Comparison of ENCODE assay signal across 8 mouse cellular contexts in the genomic region with DNA sequence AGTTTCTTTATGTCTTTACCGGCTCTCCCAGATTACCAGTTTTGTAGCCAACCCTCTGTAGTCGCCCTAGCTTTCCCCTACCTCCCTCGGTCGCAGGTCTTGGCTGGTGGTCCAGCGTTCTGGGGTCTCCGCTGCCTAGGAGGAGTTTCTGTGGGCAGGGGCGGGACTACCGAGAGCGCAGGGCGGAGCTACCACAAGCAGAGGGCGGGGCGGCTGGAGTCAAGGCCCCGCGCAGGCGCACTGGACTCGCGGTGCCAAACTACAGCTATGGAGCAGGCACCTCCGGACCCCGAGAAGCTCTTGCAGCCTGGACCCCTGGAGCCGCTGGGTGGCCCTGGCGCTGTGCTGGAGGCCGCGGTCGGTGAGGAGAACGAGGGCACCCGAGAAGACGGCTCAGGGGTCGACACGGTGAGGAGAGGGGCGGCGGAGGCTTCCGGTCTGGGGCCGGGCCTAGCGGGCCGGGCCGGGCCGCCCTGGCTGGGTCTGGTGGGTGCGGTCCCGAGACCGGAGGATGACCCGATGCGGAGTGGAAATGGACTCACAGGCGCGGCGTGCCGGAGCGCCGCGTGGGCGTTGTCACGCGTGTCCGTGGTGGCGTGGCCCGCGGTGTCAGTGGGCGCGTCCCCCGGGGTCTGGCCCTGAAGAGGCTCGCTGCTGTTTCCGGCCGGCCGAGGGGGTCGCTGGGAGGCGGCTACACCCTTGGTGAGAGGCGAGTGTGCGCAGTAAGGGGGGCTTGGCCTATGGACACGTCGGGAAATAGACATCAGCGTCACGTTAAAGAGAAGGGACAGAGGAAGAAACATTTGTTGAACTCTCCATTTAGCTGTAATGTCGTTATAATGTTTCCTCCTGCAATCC. TPM values are rescaled to one million over a fixed set of nuclear protein-coding genes. Genes with fewer than 3 reads are reported as not detected.
DNase-seq lines count a peak whose midpoint lies in the region; ATAC-seq lines count a peak whose summit lies in the region.

A gene (plus strand): TSS at position 249 of the 858 bp plus-strand sequence.

- H3K36me3 ChIP-seq in hindbrain, embryonic 13.5 days, result no peaks in the 10 kb centered on the region

- peak within 1 kb of the TSS; percentile 64 for H3K4me2 ChIP-seq in hindbrain, embryonic 13.5 days

- H3K27ac ChIP-seq in hindbrain, embryonic 13.5 days, result peak within 1 kb of the TSS; percentile 84

- no peaks in the 10 kb centered on the region for H3K27me3 ChIP-seq in hindbrain, embryonic 13.5 days

- peak; percentile 96 for DNase-seq in NIH3T3 (ENCODE audit: low read depth)
- DNase-seq in cerebellum, postnatal 10 days, result peak; percentile 96 to 98
- DNase-seq in frontal cortex, postnatal 14 days (ENCODE audit: low spot score in 2 of 2), result peak; percentile 82 to 89
- peak; percentile 82 to 90 for DNase-seq in layer of hippocampus, postnatal 25 days (ENCODE audit: extremely low spot score in 1 of 2, low spot score in 1 of 2)
- DNase-seq in lung, postnatal 25 days (ENCODE audit: low spot score), result peak; percentile 93
- peak; percentile 97 for DNase-seq in retina, embryonic 14.5 days (ENCODE audit: low spot score)
- peak; percentile 99 for DNase-seq in thymus, postnatal 4 days

- H3K4me1 ChIP-seq in hindbrain, embryonic 13.5 days (replicated peaks), result peaks cover 36% of the 10 kb centered on the region

- H3K9me3 ChIP-seq in hindbrain, embryonic 13.5 days, result no peaks in the 10 kb centered on the region

- under 1% methylated on average over 72 of the region's 72 CpGs for WGBS in hindbrain, embryonic 13.5 days

- peak within 1 kb of the TSS; percentile 95 for H3K9ac ChIP-seq in hindbrain, embryonic 13.5 days

- peak; percentile 94 for ATAC-seq in hindbrain, embryonic 13.5 days (ENCODE audit: low FRiP score)

- H3K4me3 ChIP-seq in hindbrain, embryonic 13.5 days, result peak within 1 kb of the TSS; percentile 94

RNA-seq across cellular contexts. Expression of the gene that starts here (rescaled TPM):
- polyA plus RNA-seq in hindbrain, embryonic 13.5 days (2015; fragmentation: Nextera tagmentation; extraction: Ambion mirVana), result 82.6 and 86.3 TPM in 2 replicates
- total RNA-seq in layer of hippocampus, postnatal 25 days (2021), result 10 to 100 TPM; 34.6 to 37.1 TPM

Comparison
In these comparisons a context has a peak if more than half of its experiments do, and no peak if none do; other contexts are left out.
1. Peak in every context shown above with its lines: DNase-seq, ATAC-seq, H3K4me3 ChIP-seq and H3K27ac ChIP-seq.